Mouse (Mus musculus): ENCODE data around the gene Smim4.

GRCm38 (mm10) chr14:31126826-31127225 lies 1.9 kb downstream of the Smim4 start:
- no peak for TF ChIP-seq CTCF (IDR thresholded peaks at IDR 0.05; ENCODE audit: low read depth, low read length)
- no peak for TF ChIP-seq POLR2A (IDR thresholded peaks at IDR 0.05; ENCODE audit: insufficient read depth, low read length)
- TF ChIP-seq EP300 (IDR thresholded peaks at IDR 0.05; ENCODE audit: insufficient read depth, low read depth, low read length), result no peak
